Mouse (Mus musculus): ENCODE data around the gene Mipep.

GRCm38 (mm10) chr14:60802026-60802425 lies 17.7 kb downstream of the Mipep start:
- TF ChIP-seq EP300 (IDR thresholded peaks at IDR 0.05; ENCODE audit: low read depth): no peak
- TF ChIP-seq CTCF (IDR thresholded peaks at IDR 0.05; ENCODE audit: low read depth): no peak
